Comparison of ENCODE assay signal across 28 mouse cellular contexts in genomic region chr13:108322466-108322865, GRCm38 (mm10). TPM values are rescaled to one million over a fixed set of nuclear protein-coding genes. Genes with fewer than 3 reads are reported as not detected.
"Had no signal": no experiment of that assay in that cellular context is flagged by ENCODE, and none has a peak within 500 bp of the region (broad histone marks: within the 10 kb centered on the region; RNA-seq: fewer than 3 reads in every experiment).

No protein-coding gene starts in this region.

- H3K27ac ChIP-seq: embryonic facial prominence, embryonic 10.5 days; embryonic facial prominence, embryonic 12.5 days; embryonic facial prominence, embryonic 13.5 days; embryonic facial prominence, embryonic 15.5 days; forebrain, embryonic 10.5 days; forebrain, embryonic 12.5 days; forebrain, embryonic 13.5 days; forebrain, embryonic 15.5 days; gastrocnemius, adult 2 months; heart, adult 2 months had no signal

- H3K36me3 ChIP-seq: forebrain, embryonic 15.5 days had no signal

- H3K4me3 ChIP-seq: embryonic facial prominence, embryonic 10.5 days; embryonic facial prominence, embryonic 12.5 days; embryonic facial prominence, embryonic 13.5 days; embryonic facial prominence, embryonic 15.5 days; erythroblast, embryonic 14.5 days; forebrain, embryonic 10.5 days; forebrain, embryonic 12.5 days; forebrain, embryonic 13.5 days; forebrain, embryonic 15.5 days; gastrocnemius, adult 2 months; heart, adult 2 months had no signal

- DNase-seq: cerebellum, adult 2 months; cerebellum, adult 8-10 months; cerebellum, adult 9-10 months; cerebellum, adult 9-11 months; cerebellum, postnatal 10 days; cerebellum, postnatal 14 days; cerebellum, postnatal 25 days; cerebellum, postnatal 36 days; embryo, embryonic 11 days; forebrain, postnatal 0 days; gastrocnemius, adult 2 months; gastrocnemius, postnatal 10 days; gastrocnemius, postnatal 14 days; gastrocnemius, postnatal 25 days; gastrocnemius, postnatal 36 days; heart, adult 18-20 months; heart, adult 2 months had no signal

- H3K27me3 ChIP-seq: embryonic facial prominence, embryonic 12.5 days; embryonic facial prominence, embryonic 13.5 days; embryonic facial prominence, embryonic 15.5 days; forebrain, embryonic 12.5 days; forebrain, embryonic 13.5 days; forebrain, embryonic 15.5 days had no signal

- H3K4me1 ChIP-seq: embryonic facial prominence, embryonic 15.5 days; forebrain, embryonic 15.5 days had no signal

- H3K9me3 ChIP-seq: embryonic facial prominence, embryonic 10.5 days; embryonic facial prominence, embryonic 12.5 days; embryonic facial prominence, embryonic 13.5 days; embryonic facial prominence, embryonic 15.5 days; forebrain, embryonic 10.5 days; forebrain, embryonic 12.5 days; forebrain, embryonic 13.5 days; forebrain, embryonic 15.5 days had no signal

RNA-seq across cellular contexts. Expression of gene Depdc1b, which starts 6.3 kb away (rescaled TPM):
- total RNA-seq: gastrocnemius, adult 18-20 months; gastrocnemius, adult 2 months; gastrocnemius, adult 8-10 months had no signal
